Mouse (Mus musculus) limb, embryonic 15.5 days (tissue): ENCODE results near the gene Pde10a. TPM values are rescaled to one million over a fixed set of nuclear protein-coding genes. Genes with fewer than 3 reads are reported as not detected.

Source experiments
- ATAC-seq: fragments of 200-750 bp; cut with Nextera tagmentation; 2 replicates; pipeline ENCODE4 v1.8.0; 2017; ENCODE audit warnings: low read depth, moderate TSS enrichment; ENCODE audit not compliant: insufficient number of reproducible peaks, low FRiP score, low TSS enrichment
- H3K27ac ChIP-seq: fragments of 300-500 bp; sonication (generic); 2 replicates; pipeline ENCODE4 v1.5.1; 2015; ENCODE audit warnings: moderate library complexity, mild to moderate bottlenecking, inconsistent platforms
- H3K27me3 ChIP-seq: fragments of 300-500 bp; sonication (generic); 2 replicates; pipeline ENCODE4 v1.6.1; 2015; ENCODE audit warnings: inconsistent platforms
- H3K36me3 ChIP-seq: fragments of 300-500 bp; sonication (generic); 2 replicates; pipeline ENCODE4 v1.6.1; 2015; ENCODE audit warnings: inconsistent platforms
- H3K4me1 ChIP-seq: fragments of 300-500 bp; sonication (generic); 2 replicates; pipeline ENCODE4 v1.6.1; 2015; ENCODE audit warnings: inconsistent platforms
- H3K4me2 ChIP-seq: fragments of 300-500 bp; sonication (generic); 2 replicates; pipeline ENCODE4 v1.6.1; 2015; ENCODE audit warnings: mild to moderate bottlenecking, inconsistent platforms
- H3K4me3 ChIP-seq: fragments of 300-500 bp; sonication (generic); 2 replicates; pipeline ENCODE4 v1.5.1; 2015; ENCODE audit warnings: mild to moderate bottlenecking, inconsistent platforms
- H3K9ac ChIP-seq: fragments of 300-500 bp; sonication (generic); 2 replicates; pipeline ENCODE4 v1.6.1; 2015; ENCODE audit warnings: inconsistent platforms
- H3K9me3 ChIP-seq: fragments of 300-500 bp; sonication (generic); 2 replicates; pipeline ENCODE4 v1.6.1; 2016; ENCODE audit warnings: inconsistent platforms
- WGBS: fragments of 180-500 bp; shearing (Covaris S2); methylation state at CpG from one replicate; pipeline ENCODE4 v1.1.7; 2015; 5-methylcytosine and 5-hydroxymethylcytosine counted together
- polyA plus RNA-seq: library from polyadenylated mRNA; unstranded; fragments of >200 nt; fragmentation: Nextera tagmentation; extraction: Ambion mirVana; gene quantifications from 2 replicates; pipeline ENCODE4 v1.2.1, GENCODE M21; 2015

Pde10a gene
- polyA plus RNA-seq, 1 experiment from 2014 or later: 3.1 TPM

GRCm38 (mm10) chr17:8864638-8865497 lies 339.7 kb downstream of the Pde10a start:
- Histone ChIP-seq H3K27me3 (no peaks in the 10 kb centered on the region), H3K4me2 (no peak overlapping the region), H3K9me3 (no peaks in the 10 kb centered on the region), H3K4me3 (no peak overlapping the region), H3K4me1 (0 out of 2 replicates have a peak, but pooled peaks cover 5% of the 10 kb centered on the region), H3K27ac (no peak overlapping the region), H3K36me3 (no peaks in the 10 kb centered on the region), H3K9ac (no peak overlapping the region)
- 68% methylated on average over 8 of the region's 8 CpGs for WGBS
- no peak for ATAC-seq

- peaks cover 11% of the 10 kb centered on the region for H3K4me1 ChIP-seq
- WGBS: 72% methylated on average over 24 of the region's 25 CpGs
- no peak overlapping the region for H3K9ac ChIP-seq
- ATAC-seq: no peak
- no peaks in the 10 kb centered on the region for H3K9me3 ChIP-seq
- H3K4me2 ChIP-seq: no peak overlapping the region
- H3K36me3 ChIP-seq: no peaks in the 10 kb centered on the region
- no peaks in the 10 kb centered on the region for H3K27me3 ChIP-seq
- no peak overlapping the region for H3K27ac ChIP-seq
- H3K4me3 ChIP-seq: no peak overlapping the region
Measured at GRCm38 (mm10) chr17:8867331-8868237, 342.4 kb downstream of the Pde10a start.

GRCm38 (mm10) chr17:8869287-8869686 lies 344.1 kb downstream of the Pde10a start:
- H3K9ac ChIP-seq: no peak overlapping the region
- no peak overlapping the region for H3K27ac ChIP-seq
- no peak overlapping the region for H3K4me3 ChIP-seq
- H3K4me1 ChIP-seq: peaks cover 11% of the 10 kb centered on the region
- ATAC-seq: no peak
- no peaks in the 10 kb centered on the region for H3K36me3 ChIP-seq
- H3K4me2 ChIP-seq: no peak overlapping the region
- no peaks in the 10 kb centered on the region for H3K27me3 ChIP-seq
- WGBS: 86% methylated on average over 10 of the region's 10 CpGs
- no peaks in the 10 kb centered on the region for H3K9me3 ChIP-seq

- no peak for ATAC-seq
- H3K27ac ChIP-seq: no peak overlapping the region
- H3K4me2 ChIP-seq: no peak overlapping the region
- WGBS: 54% methylated on average over 7 of the region's 7 CpGs
- peaks cover 11% of the 10 kb centered on the region for H3K4me1 ChIP-seq
- no peaks in the 10 kb centered on the region for H3K36me3 ChIP-seq
- H3K9me3 ChIP-seq: no peaks in the 10 kb centered on the region
- H3K4me3 ChIP-seq: no peak overlapping the region
- H3K27me3 ChIP-seq: no peaks in the 10 kb centered on the region; the same call in 1 of the 2 replicates
- H3K9ac ChIP-seq: no peak overlapping the region
Measured at GRCm38 (mm10) chr17:8870848-8871247, 345.7 kb downstream of the Pde10a start.

- H3K9me3 ChIP-seq: no peaks in the 10 kb centered on the region
- peaks cover 11% of the 10 kb centered on the region for H3K4me1 ChIP-seq
- H3K27ac ChIP-seq: no peak overlapping the region
- no peak for ATAC-seq
- H3K36me3 ChIP-seq: no peaks in the 10 kb centered on the region
- no peaks in the 10 kb centered on the region; the same call in 1 of the 2 replicates for H3K27me3 ChIP-seq
- 79% methylated on average over 7 of the region's 7 CpGs for WGBS
- H3K9ac ChIP-seq: no peak overlapping the region
- no peak overlapping the region for H3K4me3 ChIP-seq
- no peak overlapping the region for H3K4me2 ChIP-seq
Measured at GRCm38 (mm10) chr17:8871396-8871795, 346.2 kb downstream of the Pde10a start.

- H3K9ac ChIP-seq: no peak overlapping the region
- H3K4me2 ChIP-seq: no peak overlapping the region
- H3K36me3 ChIP-seq: no peaks in the 10 kb centered on the region
- H3K27me3 ChIP-seq: no peaks in the 10 kb centered on the region; the same call in 1 of the 2 replicates
- WGBS: 27% methylated on average over 12 of the region's 12 CpGs
- H3K4me1 ChIP-seq: peaks cover 11% of the 10 kb centered on the region
- ATAC-seq: no peak
- H3K27ac ChIP-seq: no peak overlapping the region
- no peaks in the 10 kb centered on the region for H3K9me3 ChIP-seq
- no peak overlapping the region for H3K4me3 ChIP-seq
Measured at GRCm38 (mm10) chr17:8871997-8872593, 346.9 kb downstream of the Pde10a start.

- no peak overlapping the region for H3K4me2 ChIP-seq
- no peak overlapping the region for H3K27ac ChIP-seq
- peaks cover 8% of the 10 kb centered on the region for H3K4me1 ChIP-seq
- H3K9me3 ChIP-seq: no peaks in the 10 kb centered on the region
- ATAC-seq: no peak
- no peaks in the 10 kb centered on the region for H3K36me3 ChIP-seq
- 38% methylated on average over 8 of the region's 8 CpGs for WGBS
- H3K4me3 ChIP-seq: no peak overlapping the region
- no peaks in the 10 kb centered on the region; the same call in 1 of the 2 replicates for H3K27me3 ChIP-seq
- H3K9ac ChIP-seq: no peak overlapping the region
Measured at GRCm38 (mm10) chr17:8872611-8873010, 347.4 kb downstream of the Pde10a start.

GRCm38 (mm10) chr17:8878056-8878455 lies 352.9 kb downstream of the Pde10a start:
- no peaks in the 10 kb centered on the region for H3K36me3 ChIP-seq
- no peak overlapping the region for H3K4me2 ChIP-seq
- H3K27ac ChIP-seq: no peak overlapping the region
- H3K9ac ChIP-seq: no peak overlapping the region
- H3K27me3 ChIP-seq: no peaks in the 10 kb centered on the region; the same call in 1 of the 2 replicates
- no peak overlapping the region for H3K4me3 ChIP-seq
- no peak for ATAC-seq
- H3K9me3 ChIP-seq: no peaks in the 10 kb centered on the region
- WGBS: 69% methylated on average over 1 of the region's 1 CpGs
- no peaks in the 10 kb centered on the region for H3K4me1 ChIP-seq

GRCm38 (mm10) chr17:8881711-8882110 lies 356.5 kb downstream of the Pde10a start:
- ATAC-seq: no peak
- Histone ChIP-seq H3K4me1 (no peaks in the 10 kb centered on the region), H3K9ac (no peak overlapping the region), H3K4me3 (no peak overlapping the region), H3K36me3 (no peaks in the 10 kb centered on the region), H3K9me3 (no peaks in the 10 kb centered on the region), H3K27me3 (no peaks in the 10 kb centered on the region), H3K4me2 (no peak overlapping the region), H3K27ac (no peak overlapping the region)
- WGBS: 88% methylated on average over 6 of the region's 6 CpGs

- no peak overlapping the region for H3K4me2 ChIP-seq
- no peaks in the 10 kb centered on the region for H3K36me3 ChIP-seq
- WGBS: 78% methylated on average over 5 of the region's 5 CpGs
- no peaks in the 10 kb centered on the region for H3K4me1 ChIP-seq
- no peaks in the 10 kb centered on the region for H3K9me3 ChIP-seq
- no peak overlapping the region for H3K9ac ChIP-seq
- H3K27ac ChIP-seq: no peak overlapping the region
- no peaks in the 10 kb centered on the region for H3K27me3 ChIP-seq
- ATAC-seq: no peak
- no peak overlapping the region for H3K4me3 ChIP-seq
Measured at GRCm38 (mm10) chr17:8884691-8885090, 359.5 kb downstream of the Pde10a start.

- Histone ChIP-seq H3K9me3 (no peaks in the 10 kb centered on the region), H3K4me2 (no peak overlapping the region), H3K9ac (no peak overlapping the region), H3K4me3 (no peak overlapping the region), H3K27me3 (no peaks in the 10 kb centered on the region), H3K27ac (no peak overlapping the region), H3K4me1 (no peaks in the 10 kb centered on the region), H3K36me3 (no peaks in the 10 kb centered on the region)
- 66% methylated on average over 6 of the region's 6 CpGs for WGBS
- ATAC-seq: no peak
Measured at GRCm38 (mm10) chr17:8885830-8886229, 360.7 kb downstream of the Pde10a start.
